Mouse (Mus musculus) kidney, embryonic 14.5 days (tissue): Measurements from ENCODE around the gene Tbcel. TPM values are rescaled to one million over a fixed set of nuclear protein-coding genes. Genes with fewer than 3 reads are reported as not detected.

ENCODE experiments used
- ATAC-seq: fragments of 200-750 bp; cut with Nextera tagmentation; 2 replicates; pipeline ENCODE4 v1.8.0; 2017; ENCODE audit warnings: moderate number of reproducible peaks, mild to moderate bottlenecking, moderate TSS enrichment, moderate library complexity; ENCODE audit not compliant: low FRiP score, low TSS enrichment
- H3K27ac ChIP-seq: fragments of 300-500 bp; sonication (generic); 2 replicates; pipeline ENCODE4 v1.5.1; 2014; ENCODE audit warnings: low read depth, mild to moderate bottlenecking, low read length, moderate library complexity, mixed read lengths
- H3K27me3 ChIP-seq: fragments of 300-500 bp; sonication (generic); 2 replicates; pipeline ENCODE4 v1.6.1; 2014; ENCODE audit warnings: mild to moderate bottlenecking, low read length; ENCODE audit not compliant: control insufficient read depth, insufficient read depth
- H3K36me3 ChIP-seq: fragments of 300-500 bp; sonication (generic); 2 replicates; pipeline ENCODE4 v1.6.1; 2014; ENCODE audit warnings: low read length, mixed read lengths; ENCODE audit not compliant: control insufficient read depth, insufficient read depth
- H3K4me1 ChIP-seq: fragments of 300-500 bp; sonication (generic); 2 replicates; pipeline ENCODE4 v1.6.1; 2014; ENCODE audit warnings: low read length, mixed read lengths; ENCODE audit not compliant: control insufficient read depth, insufficient read depth
- H3K4me2 ChIP-seq: fragments of 300-500 bp; sonication (generic); replicated peaks from 2 replicates; pipeline ENCODE4 v1.6.1; 2014; ENCODE audit warnings: low read depth, mild to moderate bottlenecking, low read length
- H3K4me3 ChIP-seq: fragments of 300-500 bp; sonication (generic); 2 replicates; pipeline ENCODE4 v1.5.1; 2014; ENCODE audit warnings: mild to moderate bottlenecking, low read length
- H3K9ac ChIP-seq: fragments of 300-500 bp; sonication (generic); 2 replicates; pipeline ENCODE4 v1.6.1; 2014; ENCODE audit warnings: low read depth, mild to moderate bottlenecking, low read length, moderate library complexity
- H3K9me3 ChIP-seq: fragments of 300-500 bp; sonication (generic); 2 replicates; pipeline ENCODE4 v1.6.1; 2016; ENCODE audit warnings: low read length; ENCODE audit not compliant: control insufficient read depth
- WGBS: fragments of 180-500 bp; shearing (Covaris S2); extraction: QIAGEN DNeasy Blood & Tissue Kit; methylation state at CpG from one replicate; pipeline ENCODE4 v1.1.7; 2014; 5-methylcytosine and 5-hydroxymethylcytosine counted together
- polyA plus RNA-seq: library from polyadenylated mRNA; unstranded; fragments of >200 nt; fragmentation: Nextera tagmentation; extraction: Ambion mirVana; gene quantifications from 2 replicates; pipeline ENCODE4 v1.2.1, GENCODE M21; 2014

Tbcel gene
- polyA plus RNA-seq, 1 experiment from 2014 or later, result 6.6 TPM

- Histone ChIP-seq H3K36me3 (no peaks in the 10 kb centered on the region), H3K4me2 (peak overlapping the region; percentile 55), H3K9ac (peak overlapping the region; percentile 79), H3K27me3 (no peaks in the 10 kb centered on the region), H3K27ac (peak overlapping the region; percentile 63; the same call in 1 of the 2 replicates), H3K4me1 (peaks cover 4% of the 10 kb centered on the region; the same call in 1 of the 2 replicates), H3K9me3 (no peaks in the 10 kb centered on the region), H3K4me3 (peak overlapping the region; percentile 67)
- peak; percentile 95 for ATAC-seq
- whole genome bisulfite sequencing, result 7% methylated on average over 46 of the region's 49 CpGs
These were observed 35.5 kb downstream of the Tbcel start for GRCm38 (mm10) chr9:42471921-42472747.

GRCm38 (mm10) chr9:42471214-42471613, 36.4 kb downstream of the Tbcel start:
- Histone ChIP-seq H3K4me1 (peaks cover 4% of the 10 kb centered on the region; the same call in 1 of the 2 replicates), H3K9ac (peak overlapping the region; percentile 79; the same call in 1 of the 2 replicates), H3K4me2 (peak overlapping the region; percentile 55), H3K27me3 (no peaks in the 10 kb centered on the region), H3K36me3 (no peaks in the 10 kb centered on the region), H3K4me3 (peak overlapping the region; percentile 67), H3K27ac (peak overlapping the region; percentile 63; the same call in 1 of the 2 replicates), H3K9me3 (no peaks in the 10 kb centered on the region)
- 46% methylated on average over 4 of the region's 4 CpGs for WGBS
- 0 out of 2 replicates have a peak, but pooled peaks have one; percentile 29 for ATAC-seq

- H3K4me1 ChIP-seq, result peaks cover 4% of the 10 kb centered on the region; the same call in 1 of the 2 replicates
- H3K27me3 ChIP-seq, result no peaks in the 10 kb centered on the region
- H3K9ac ChIP-seq, result no peak overlapping the region
- ATAC-seq, result no peak
- no peak overlapping the region for H3K4me3 ChIP-seq
- H3K9me3 ChIP-seq, result no peaks in the 10 kb centered on the region
- no peak overlapping the region for H3K4me2 ChIP-seq
- no peaks in the 10 kb centered on the region for H3K36me3 ChIP-seq
- WGBS, result 95% methylated on average over 15 of the region's 15 CpGs
- H3K27ac ChIP-seq, result no peak overlapping the region
These were observed 38.3 kb downstream of the Tbcel start for GRCm38 (mm10) chr9:42469323-42469722.

- ATAC-seq, result no peak
- H3K27ac ChIP-seq, result no peak overlapping the region
- WGBS, result 93% methylated on average over 5 of the region's 5 CpGs
- H3K36me3 ChIP-seq, result no peaks in the 10 kb centered on the region
- H3K9ac ChIP-seq, result no peak overlapping the region
- no peak overlapping the region for H3K4me3 ChIP-seq
- peaks cover 11% of the 10 kb centered on the region; the same call in 1 of the 2 replicates for H3K4me1 ChIP-seq
- H3K9me3 ChIP-seq, result no peaks in the 10 kb centered on the region
- H3K4me2 ChIP-seq, result no peak overlapping the region
- no peaks in the 10 kb centered on the region for H3K27me3 ChIP-seq
These were observed 39.2 kb downstream of the Tbcel start for GRCm38 (mm10) chr9:42468360-42468759.

DNA sequence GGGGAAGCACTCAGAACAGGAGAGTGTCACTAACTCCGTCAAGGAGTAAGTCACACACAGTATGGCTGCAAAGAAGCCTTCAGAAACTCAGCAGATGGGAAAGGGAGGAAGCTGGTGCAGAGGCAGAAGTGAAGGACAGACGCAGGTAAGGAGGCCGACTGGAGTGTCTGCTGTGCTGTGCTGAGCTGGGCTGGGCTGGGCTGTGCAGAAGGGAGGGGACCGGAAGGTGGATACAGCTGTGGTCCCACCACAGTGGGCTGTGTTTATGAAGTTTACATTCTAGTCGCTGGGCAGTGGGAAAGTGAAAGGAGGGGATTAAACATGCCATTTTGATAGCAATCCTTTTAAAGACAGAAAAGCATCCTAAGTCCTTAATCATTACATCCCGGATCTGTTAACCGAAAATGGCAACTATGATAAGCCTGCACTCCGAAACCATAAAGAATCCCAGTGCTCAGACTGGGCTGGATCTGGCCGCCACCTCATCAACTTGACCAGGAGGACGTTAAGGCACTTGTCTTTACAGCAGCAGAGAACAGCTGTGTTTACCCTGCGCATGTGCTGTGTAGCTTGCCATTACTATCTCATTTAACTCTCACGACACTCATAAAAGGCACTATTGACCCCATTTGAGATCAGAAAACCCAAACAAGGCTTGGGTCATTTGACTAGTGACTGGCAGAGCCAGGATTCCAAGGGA, 40.3 kb downstream of the Tbcel start:
- Histone ChIP-seq H3K9ac (no peak overlapping the region), H3K4me1 (peaks cover 17% of the 10 kb centered on the region; the same call in 1 of the 2 replicates), H3K4me3 (no peak overlapping the region), H3K27me3 (no peaks in the 10 kb centered on the region), H3K4me2 (no peak overlapping the region), H3K36me3 (no peaks in the 10 kb centered on the region), H3K27ac (no peak overlapping the region), H3K9me3 (no peaks in the 10 kb centered on the region)
- 69% methylated on average over 12 of the region's 12 CpGs for WGBS
- no peak for ATAC-seq

GRCm38 (mm10) chr9:42465661-42466091, 41.9 kb downstream of the Tbcel start:
- Histone ChIP-seq H3K27me3 (no peaks in the 10 kb centered on the region), H3K9ac (no peak overlapping the region), H3K36me3 (no peaks in the 10 kb centered on the region), H3K27ac (no peak overlapping the region), H3K4me3 (no peak overlapping the region), H3K4me2 (no peak overlapping the region), H3K4me1 (peaks cover 29% of the 10 kb centered on the region; the same call in 1 of the 2 replicates), H3K9me3 (no peaks in the 10 kb centered on the region)
- no peak for ATAC-seq
- 65% methylated on average over 5 of the region's 5 CpGs for WGBS

DNA sequence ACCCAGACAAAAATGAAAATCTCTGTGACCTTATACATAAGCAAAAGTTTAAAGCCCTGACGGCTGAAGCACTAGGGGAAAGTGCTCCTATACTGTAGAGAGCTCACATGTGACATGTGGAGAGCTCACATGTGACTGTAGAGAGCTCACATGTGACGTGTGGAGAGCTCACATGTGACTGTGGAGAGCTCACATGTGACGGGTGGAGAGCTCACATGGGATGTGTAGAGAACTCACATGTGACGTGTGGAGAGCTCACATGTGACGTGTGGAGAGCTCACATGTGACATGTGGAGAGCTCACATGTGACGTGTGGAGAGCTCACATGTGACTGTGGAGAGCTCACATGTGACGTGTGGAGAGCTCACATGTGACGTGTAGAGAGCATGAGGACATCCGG, 43.4 kb downstream of the Tbcel start:
- Histone ChIP-seq H3K4me3 (no peak overlapping the region), H3K4me1 (peaks cover 31% of the 10 kb centered on the region; the same call in 1 of the 2 replicates), H3K9me3 (no peaks in the 10 kb centered on the region), H3K36me3 (no peaks in the 10 kb centered on the region), H3K27me3 (no peaks in the 10 kb centered on the region), H3K27ac (no peak overlapping the region), H3K9ac (no peak overlapping the region), H3K4me2 (no peak overlapping the region)
- WGBS, result 91% methylated on average over 9 of the region's 9 CpGs
- no peak for ATAC-seq

- Histone ChIP-seq H3K4me3 (no peak overlapping the region), H3K36me3 (no peaks in the 10 kb centered on the region), H3K4me2 (no peak overlapping the region), H3K27me3 (no peaks in the 10 kb centered on the region), H3K4me1 (peaks cover 31% of the 10 kb centered on the region; the same call in 1 of the 2 replicates), H3K9me3 (no peaks in the 10 kb centered on the region), H3K9ac (no peak overlapping the region), H3K27ac (peak overlapping the region; percentile 33; the same call in 1 of the 2 replicates)
- 44% methylated on average over 8 of the region's 8 CpGs for WGBS
- ATAC-seq, result peak; percentile 90
These were observed 44.2 kb downstream of the Tbcel start for GRCm38 (mm10) chr9:42463220-42463989.
